Mouse (Mus musculus) MEL (cell line): ENCODE results near the gene Plcxd3.

Experiments used
- CTCF ChIP-seq, 3 experiments: IDR thresholded peaks in 2 of 3; conservative IDR thresholded peaks in 1 of 3; 2 replicates each; pipeline ENCODE4 v1.5.1; 2011 to 2012; ENCODE audit warnings: low read length in 3 of 3, low read depth in 2 of 3, mild to moderate bottlenecking in 2 of 3, improper control_type of control experiment in 1 of 3, inconsistent platforms in 1 of 3, mixed read lengths in 1 of 3, moderate library complexity in 1 of 3; ENCODE audit not compliant: control insufficient read depth in 1 of 3, insufficient read depth in 1 of 3, poor library complexity in 1 of 3, severe bottlenecking in 1 of 3
- E2F4 ChIP-seq: IDR thresholded peaks from 2 replicates; pipeline ENCODE4 v1.6.1; 2011; ENCODE audit warnings: low read depth, low read length, improper control_type of control experiment, borderline replicate concordance
- EP300 ChIP-seq, 2 experiments: IDR thresholded peaks; 2 replicates each; pipeline ENCODE4 v1.6.1; 2011; ENCODE audit warnings: improper control_type of control experiment in 2 of 2, low read length in 2 of 2, low read depth in 1 of 2, mild to moderate bottlenecking in 1 of 2
- GABPA ChIP-seq: IDR thresholded peaks from 2 replicates; pipeline ENCODE4 v1.6.1; 2012; ENCODE audit warnings: low read depth, mild to moderate bottlenecking, inconsistent platforms, low read length, improper control_type of control experiment, moderate library complexity
- GATA1 ChIP-seq: IDR thresholded peaks from 2 replicates; pipeline ENCODE4 v1.6.1; 2011; ENCODE audit warnings: low read depth, low read length, improper control_type of control experiment
- HCFC1 ChIP-seq: IDR thresholded peaks from 2 replicates; pipeline ENCODE4 v1.6.1; 2012; ENCODE audit warnings: low read depth, mild to moderate bottlenecking, inconsistent platforms, low read length, improper control_type of control experiment, moderate library complexity
- MEF2A ChIP-seq: IDR thresholded peaks from 2 replicates; pipeline ENCODE4 v1.6.1; 2014; ENCODE audit warnings: low read depth, mild to moderate bottlenecking, inconsistent platforms, low read length, improper control_type of control experiment; ENCODE audit not compliant: poor library complexity, insufficient replicate concordance, severe bottlenecking; ENCODE audit errors: extremely low read depth
- MXI1 ChIP-seq: IDR thresholded peaks from 2 replicates; pipeline ENCODE4 v1.6.1; 2011; ENCODE audit warnings: mild to moderate bottlenecking, low read depth, low read length, improper control_type of control experiment
- POLR2A ChIP-seq, 2 experiments: IDR thresholded peaks; 2 replicates each; pipeline ENCODE4 v1.6.1; 2011 to 2012; ENCODE audit warnings: low read length in 2 of 2, mild to moderate bottlenecking in 2 of 2, control low read depth in 1 of 2, improper control_type of control experiment in 1 of 2, low read depth in 1 of 2, moderate library complexity in 1 of 2; ENCODE audit not compliant: control insufficient read depth in 1 of 2, insufficient read depth in 1 of 2, poor library complexity in 1 of 2
- POLR2AphosphoS5 ChIP-seq: IDR thresholded peaks from 2 replicates; pipeline ENCODE4 v1.6.1; 2012; ENCODE audit warnings: low read depth, borderline replicate concordance, mild to moderate bottlenecking, inconsistent platforms, low read length, moderate library complexity, mixed read lengths
- RCOR1 ChIP-seq: IDR thresholded peaks from 2 replicates; pipeline ENCODE4 v1.6.1; 2012; ENCODE audit warnings: low read depth, mild to moderate bottlenecking, inconsistent platforms, low read length, improper control_type of control experiment
- TAL1 ChIP-seq: IDR thresholded peaks from 2 replicates; pipeline ENCODE4 v1.6.1; 2012; ENCODE audit warnings: mild to moderate bottlenecking, inconsistent platforms, low read length, moderate library complexity, mixed read lengths
- USF2 ChIP-seq, 2 experiments: IDR thresholded peaks; 2 replicates each; pipeline ENCODE4 v1.6.1; 2011 to 2012; ENCODE audit warnings: improper control_type of control experiment in 2 of 2, low read length in 2 of 2, borderline replicate concordance in 1 of 2, inconsistent platforms in 1 of 2, low read depth in 1 of 2, mild to moderate bottlenecking in 1 of 2; ENCODE audit not compliant: insufficient read depth in 1 of 2
- ZNF384 ChIP-seq: IDR thresholded peaks from 2 replicates; pipeline ENCODE4 v1.6.1; 2012; ENCODE audit warnings: low read depth, mild to moderate bottlenecking, inconsistent platforms, low read length, improper control_type of control experiment

GRCm38 (mm10) chr15:4378766-4379165 is 3.5 kb downstream of the Plcxd3 start:
- no peak for TF ChIP-seq E2F4
- no peak for TF ChIP-seq ZNF384
- TF ChIP-seq MXI1 = no peak
- no peak for TF ChIP-seq RCOR1
- no peak for TF ChIP-seq GABPA
- TF ChIP-seq POLR2A (IDR thresholded peaks at IDR 0.05; ENCODE audit: control insufficient read depth in 1 of 2, insufficient read depth in 1 of 2, low read depth in 1 of 2, low read length in 2 of 2, poor library complexity in 1 of 2) = no peak
- no peak for TF ChIP-seq CTCF (IDR thresholded peaks at IDR 0.05 in 2 of 3, conservative IDR thresholded peaks at IDR 0.05 in 1 of 3; ENCODE audit: control insufficient read depth in 1 of 3, insufficient read depth in 1 of 3, low read depth in 2 of 3, low read length in 3 of 3, poor library complexity in 1 of 3, severe bottlenecking in 1 of 3)
- no peak for TF ChIP-seq EP300 (IDR thresholded peaks at IDR 0.05; ENCODE audit: low read depth in 1 of 2, low read length in 2 of 2)
- TF ChIP-seq GATA1 = no peak
- TF ChIP-seq MEF2A = no peak
- no peak for TF ChIP-seq USF2 (IDR thresholded peaks at IDR 0.05; ENCODE audit: borderline replicate concordance in 1 of 2, insufficient read depth in 1 of 2, low read depth in 1 of 2, low read length in 2 of 2)
- TF ChIP-seq HCFC1 = no peak
- no peak for TF ChIP-seq POLR2AphosphoS5
- TF ChIP-seq TAL1 = no peak
